Mouse (Mus musculus) hindbrain, embryonic 11.5 days (tissue): ENCODE measurements at regions not wholly inside any gene's neighbourhood (a gene's known extent, or its start where the extent isn't known, plus 50 kb on each side); places are given as distances from the start of the nearest gene placed in this dataset.
A peak's percentile ranks its signal among the peaks of the same experiment; 100 is the strongest.

Experiments used
- ATAC-seq: fragments of 200-750 bp; cut with Nextera tagmentation; 2 replicates; pipeline ENCODE4 v1.8.0; 2017; ENCODE audit warnings: mild to moderate bottlenecking, moderate TSS enrichment, moderate library complexity; ENCODE audit not compliant: low FRiP score
- DNase-seq: peaks from one replicate; pipeline ENCODE4 v3.0.0-alpha.2; 2015; ENCODE audit warnings: low spot score
- H3K27ac ChIP-seq: fragments of 300-500 bp; sonication (generic); 2 replicates; pipeline ENCODE4 v1.5.1; 2014; ENCODE audit warnings: mild to moderate bottlenecking, low read depth, low read length
- H3K27me3 ChIP-seq: fragments of 300-500 bp; sonication (generic); 2 replicates; pipeline ENCODE4 v1.6.1; 2014; ENCODE audit warnings: mild to moderate bottlenecking, low read length, moderate library complexity, mixed read lengths; ENCODE audit not compliant: control insufficient read depth, insufficient read depth
- H3K36me3 ChIP-seq: fragments of 300-500 bp; sonication (generic); 2 replicates; pipeline ENCODE4 v1.6.1; 2014; ENCODE audit warnings: mild to moderate bottlenecking, low read length, moderate library complexity, mixed read lengths; ENCODE audit not compliant: control insufficient read depth, insufficient read depth
- H3K4me1 ChIP-seq: fragments of 300-500 bp; sonication (generic); replicated peaks from 2 replicates; pipeline ENCODE4 v1.6.1; 2014; ENCODE audit warnings: low read length, mixed read lengths; ENCODE audit not compliant: control insufficient read depth, insufficient read depth
- H3K4me2 ChIP-seq: fragments of 300-500 bp; sonication (generic); replicated peaks from 2 replicates; pipeline ENCODE4 v1.6.1; 2014; ENCODE audit warnings: mild to moderate bottlenecking, low read depth, low read length
- H3K4me3 ChIP-seq: fragments of 300-500 bp; sonication (generic); 2 replicates; pipeline ENCODE4 v1.5.1; 2014; ENCODE audit warnings: low read depth, low read length
- H3K9ac ChIP-seq: fragments of 300-500 bp; sonication (generic); 2 replicates; pipeline ENCODE4 v1.6.1; 2014; ENCODE audit warnings: low read depth, low read length
- H3K9me3 ChIP-seq: fragments of 300-500 bp; sonication (generic); 2 replicates; pipeline ENCODE4 v1.6.1; 2016; ENCODE audit warnings: low read length; ENCODE audit not compliant: control insufficient read depth
- WGBS: fragments of 180-500 bp; shearing (Covaris S2); extraction: QIAGEN DNeasy Blood & Tissue Kit; methylation state at CpG from one replicate; pipeline ENCODE4 v1.1.7; 2014; 5-methylcytosine and 5-hydroxymethylcytosine counted together

DNA sequence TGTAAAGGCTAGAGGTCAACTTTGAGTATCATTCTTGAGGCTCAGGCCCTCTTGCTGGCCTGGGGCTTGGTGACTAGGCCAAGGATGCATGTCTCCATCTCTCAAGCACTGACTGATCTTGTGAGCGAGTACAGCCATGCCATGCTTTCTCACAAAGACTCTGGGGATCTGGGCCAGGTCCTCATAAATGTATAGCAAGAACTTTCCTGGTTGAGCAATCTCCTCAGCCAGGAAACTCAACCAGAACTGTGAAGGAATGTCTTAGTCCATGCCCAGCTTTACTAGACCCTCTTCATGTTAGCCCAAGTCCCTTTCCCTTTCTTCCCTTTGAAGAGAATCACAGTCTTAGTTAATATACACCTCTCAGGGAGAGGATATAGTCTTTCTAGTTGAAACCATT, 96.9 kb upstream of the Frmd6 start:
- Histone ChIP-seq H3K4me2 (no peak overlapping the region), H3K4me1 (no peaks in the 10 kb centered on the region), H3K27me3 (no peaks in the 10 kb centered on the region), H3K9ac (no peak overlapping the region), H3K9me3 (no peaks in the 10 kb centered on the region), H3K4me3 (no peak overlapping the region), H3K36me3 (no peaks in the 10 kb centered on the region), H3K27ac (no peak overlapping the region)
- no peak for DNase-seq
- no peak for ATAC-seq
- WGBS: 90% methylated on average over 1 of the region's 1 CpGs

DNA sequence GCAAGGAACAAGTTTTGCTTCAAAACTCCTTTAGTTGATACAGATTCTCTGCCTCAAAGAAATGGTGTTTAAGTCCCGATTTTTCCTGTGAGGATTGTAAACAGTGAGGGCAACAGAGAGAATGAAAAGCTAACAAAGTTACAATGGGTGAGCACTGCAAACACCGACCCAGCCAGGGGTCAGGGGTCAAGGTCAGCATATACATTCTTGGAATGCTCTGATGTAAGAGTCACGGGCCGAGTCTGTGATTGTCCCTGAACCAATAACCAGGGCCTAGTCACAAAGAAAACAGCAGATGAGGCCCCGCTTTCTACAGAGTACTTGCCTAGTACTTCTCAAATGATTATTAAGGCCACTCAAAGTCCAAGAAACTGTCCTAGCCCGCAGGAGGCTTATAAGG, 95.4 kb upstream of the Frmd6 start:
- H3K4me2 ChIP-seq: no peak overlapping the region
- no peaks in the 10 kb centered on the region for H3K36me3 ChIP-seq
- H3K27me3 ChIP-seq: no peaks in the 10 kb centered on the region
- H3K4me1 ChIP-seq: no peaks in the 10 kb centered on the region
- no peak for ATAC-seq
- no peak overlapping the region for H3K9ac ChIP-seq
- WGBS: 42% methylated on average over 6 of the region's 6 CpGs
- no peak overlapping the region for H3K4me3 ChIP-seq
- DNase-seq: peak; percentile 31
- no peak overlapping the region for H3K27ac ChIP-seq
- H3K9me3 ChIP-seq: no peaks in the 10 kb centered on the region

DNA sequence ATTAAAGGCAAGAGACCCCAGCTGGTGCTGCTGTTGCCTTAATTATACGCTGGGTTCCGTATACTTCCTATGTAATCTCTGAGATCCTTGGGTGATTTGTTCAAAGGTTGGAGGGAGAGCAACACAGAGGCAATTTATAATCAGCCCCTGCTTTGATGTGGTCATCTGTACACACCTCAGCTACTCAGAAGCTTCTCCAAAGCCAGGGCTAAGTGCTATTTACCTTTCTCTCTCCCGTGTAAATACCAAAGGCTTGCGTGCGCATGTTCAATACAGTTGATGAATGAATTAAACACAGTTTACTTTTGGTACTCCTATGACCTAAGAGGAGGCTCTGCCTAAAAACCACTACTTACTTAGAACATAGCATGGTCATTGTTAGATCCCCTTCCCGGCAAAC, 93.8 kb upstream of the Frmd6 start:
- Histone ChIP-seq H3K4me3 (no peak overlapping the region), H3K27me3 (no peaks in the 10 kb centered on the region), H3K9ac (no peak overlapping the region), H3K27ac (no peak overlapping the region), H3K9me3 (no peaks in the 10 kb centered on the region), H3K36me3 (no peaks in the 10 kb centered on the region), H3K4me2 (no peak overlapping the region), H3K4me1 (no peaks in the 10 kb centered on the region)
- 83% methylated on average over 6 of the region's 6 CpGs for WGBS
- ATAC-seq: no peak
- DNase-seq: no peak

DNA sequence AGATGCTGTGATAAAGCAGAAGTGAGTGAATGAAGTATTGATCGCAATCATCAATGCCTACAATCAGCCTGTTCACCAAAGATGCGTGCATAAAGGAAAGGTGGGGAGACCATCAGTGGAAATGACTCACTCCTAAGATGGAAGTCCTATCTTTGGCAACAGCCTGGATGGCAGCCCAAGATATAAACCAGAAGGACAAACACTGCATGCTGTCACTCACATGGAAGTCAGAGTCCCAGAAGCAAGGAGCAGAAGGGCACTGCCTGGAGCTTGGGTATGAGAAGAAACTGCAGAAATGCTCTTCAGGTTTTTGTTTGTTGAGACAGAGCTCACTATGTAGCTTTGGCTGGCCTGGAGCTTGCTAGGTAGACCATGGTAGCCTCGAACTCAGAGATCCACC, 92.7 kb upstream of the Frmd6 start:
- Histone ChIP-seq H3K4me1 (no peaks in the 10 kb centered on the region), H3K36me3 (no peaks in the 10 kb centered on the region), H3K27me3 (no peaks in the 10 kb centered on the region), H3K9me3 (no peaks in the 10 kb centered on the region), H3K9ac (no peak overlapping the region), H3K27ac (no peak overlapping the region), H3K4me3 (no peak overlapping the region), H3K4me2 (no peak overlapping the region)
- DNase-seq: no peak
- no peak for ATAC-seq
- WGBS: 96% methylated on average over 3 of the region's 3 CpGs

DNA sequence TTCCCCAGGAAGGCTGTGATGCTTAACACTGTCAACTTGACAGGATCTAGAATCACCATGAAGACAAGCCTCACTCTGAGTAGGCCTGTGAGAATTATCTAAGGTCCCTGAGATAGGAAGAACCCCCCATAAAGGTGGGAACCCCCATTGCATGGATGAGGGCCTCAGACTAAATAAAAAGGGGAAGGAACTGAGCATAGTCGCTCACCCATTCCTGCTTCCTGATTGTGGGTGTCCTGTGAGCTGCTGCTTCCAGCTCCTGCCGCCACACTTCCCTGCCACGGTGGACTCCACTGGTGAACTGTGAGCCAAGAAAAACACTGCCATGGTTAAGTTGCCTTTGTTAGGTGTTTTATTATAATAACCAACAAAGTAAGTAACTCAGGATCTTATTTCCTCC, 86.8 kb upstream of the Frmd6 start:
- ATAC-seq: no peak
- Histone ChIP-seq H3K9me3 (no peaks in the 10 kb centered on the region), H3K27ac (no peak overlapping the region), H3K4me3 (no peak overlapping the region), H3K9ac (no peak overlapping the region), H3K27me3 (no peaks in the 10 kb centered on the region), H3K4me1 (no peaks in the 10 kb centered on the region), H3K36me3 (no peaks in the 10 kb centered on the region), H3K4me2 (no peak overlapping the region)
- 80% methylated on average over 3 of the region's 3 CpGs for WGBS
- no peak for DNase-seq

DNA sequence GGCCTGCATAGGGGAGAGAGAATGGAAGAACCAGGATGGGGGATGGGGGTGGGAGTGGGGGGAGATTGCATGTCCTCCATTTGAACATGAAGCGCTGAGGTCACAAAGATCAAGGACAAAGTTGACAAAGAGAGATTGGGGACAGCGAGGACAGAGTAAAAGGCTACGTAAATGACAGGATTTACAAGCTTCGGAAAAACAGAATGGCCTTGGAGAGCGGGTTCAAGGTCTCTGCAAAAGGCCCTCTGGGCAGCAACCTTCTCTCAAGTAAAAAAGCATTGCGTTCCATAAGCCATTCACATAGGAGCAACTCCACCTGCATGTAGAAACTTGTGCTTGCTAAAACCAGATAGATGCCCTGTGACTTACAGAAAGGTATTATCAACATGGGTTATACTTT, 86.0 kb upstream of the Frmd6 start:
- ATAC-seq (no peak), DNase-seq (no peak)
- no peaks in the 10 kb centered on the region for H3K36me3 ChIP-seq
- no peaks in the 10 kb centered on the region for H3K4me1 ChIP-seq
- no peak overlapping the region for H3K4me2 ChIP-seq
- H3K27me3 ChIP-seq: no peaks in the 10 kb centered on the region
- 94% methylated on average over 6 of the region's 6 CpGs for WGBS
- no peak overlapping the region for H3K27ac ChIP-seq
- no peak overlapping the region for H3K9ac ChIP-seq
- no peaks in the 10 kb centered on the region for H3K9me3 ChIP-seq
- no peak overlapping the region for H3K4me3 ChIP-seq

DNA sequence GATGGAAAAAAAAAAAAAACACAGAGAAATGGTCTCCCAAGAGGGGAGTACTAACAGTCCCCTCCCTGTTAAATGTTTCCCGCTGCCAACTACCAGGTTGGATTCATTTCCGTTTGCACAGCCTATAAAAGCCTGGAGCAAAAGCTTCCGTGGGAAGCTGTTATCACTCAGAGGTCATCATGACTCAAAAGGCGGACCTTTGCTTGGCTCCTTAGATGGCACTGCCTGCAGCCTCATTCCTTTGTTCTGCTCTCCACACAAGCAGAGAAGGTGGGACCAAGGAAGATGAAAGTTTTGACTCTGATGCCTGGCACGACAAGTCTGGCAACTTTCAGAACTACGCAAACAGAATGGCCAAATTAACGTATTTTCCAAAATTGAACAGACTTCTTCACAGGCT, 85.5 kb upstream of the Frmd6 start:
- DNase-seq (no peak), ATAC-seq (no peak)
- Histone ChIP-seq H3K27ac (no peak overlapping the region), H3K9me3 (no peaks in the 10 kb centered on the region), H3K4me3 (no peak overlapping the region), H3K9ac (no peak overlapping the region), H3K27me3 (no peaks in the 10 kb centered on the region), H3K4me1 (no peaks in the 10 kb centered on the region), H3K36me3 (no peaks in the 10 kb centered on the region), H3K4me2 (no peak overlapping the region)
- 82% methylated on average over 7 of the region's 7 CpGs for WGBS

DNA sequence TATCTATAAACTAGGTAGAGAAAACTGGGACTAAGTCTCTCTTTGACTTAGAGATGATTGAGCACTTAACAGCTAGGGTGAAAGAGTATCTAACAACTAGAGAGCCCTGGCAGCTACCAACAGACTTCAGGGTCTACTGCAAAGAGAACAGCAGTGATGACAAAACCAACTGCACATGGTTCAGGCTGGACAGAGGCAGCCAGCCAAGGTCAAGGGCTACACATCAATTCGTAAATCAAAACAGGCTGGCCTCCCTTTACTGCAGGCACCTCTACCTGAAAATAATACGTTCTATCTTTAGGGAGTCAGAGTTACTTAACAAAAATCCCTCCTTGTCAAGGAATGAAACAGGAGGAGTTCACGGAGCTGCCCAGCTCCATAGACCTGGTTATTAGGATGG, 82.5 kb upstream of the Frmd6 start:
- Histone ChIP-seq H3K9ac (no peak overlapping the region), H3K27ac (no peak overlapping the region), H3K36me3 (no peaks in the 10 kb centered on the region), H3K4me3 (no peak overlapping the region), H3K4me1 (no peaks in the 10 kb centered on the region), H3K27me3 (no peaks in the 10 kb centered on the region), H3K9me3 (no peaks in the 10 kb centered on the region), H3K4me2 (no peak overlapping the region)
- DNase-seq (no peak), ATAC-seq (no peak)
- WGBS: 78% methylated on average over 3 of the region's 3 CpGs

DNA sequence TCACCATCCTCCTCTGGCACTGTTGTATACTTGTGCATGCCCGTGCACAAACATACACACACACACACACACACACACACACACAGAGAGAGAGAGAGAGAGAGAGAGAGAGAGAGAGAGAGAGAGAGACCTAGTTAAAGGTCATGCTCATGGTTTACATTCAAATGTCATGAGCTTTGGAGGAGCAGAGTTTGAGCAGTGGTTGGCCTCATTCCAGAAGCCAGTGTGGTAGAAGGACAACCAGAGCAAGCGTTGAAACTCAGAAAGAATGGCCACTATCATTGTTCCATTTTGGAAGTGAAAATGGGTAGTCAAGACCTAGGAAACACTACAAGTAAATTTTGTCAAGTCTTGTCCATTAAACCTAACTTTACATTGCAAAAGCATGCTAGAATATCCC, 79.6 kb upstream of the Frmd6 start:
- Histone ChIP-seq H3K4me2 (no peak overlapping the region), H3K9me3 (no peaks in the 10 kb centered on the region), H3K27ac (no peak overlapping the region)

More for the DNA sequence above, 79.6 kb upstream of the Frmd6 start:
- no peak overlapping the region for H3K4me3 ChIP-seq
- H3K27me3 ChIP-seq: no peaks in the 10 kb centered on the region
- no peaks in the 10 kb centered on the region for H3K36me3 ChIP-seq
- H3K9ac ChIP-seq: no peak overlapping the region
- no peak for ATAC-seq
- no peak for DNase-seq
- no peaks in the 10 kb centered on the region for H3K4me1 ChIP-seq
- WGBS: 77% methylated on average over 2 of the region's 2 CpGs
